Mouse (Mus musculus) myocyte (in vitro differentiated cells): ENCODE results near the gene Defb23. TPM values are rescaled to one million over a fixed set of nuclear protein-coding genes. Genes with fewer than 3 reads are reported as not detected.
A peak's percentile ranks its signal among the peaks of the same experiment; 100 is the strongest.

ENCODE experiments used
- H3K27me3 ChIP-seq: one replicate; pipeline ENCODE4 v1.6.1; 2011; ENCODE audit not compliant: control insufficient read depth, insufficient read depth, insufficient read length
- H3K36me3 ChIP-seq: one replicate; pipeline ENCODE4 v1.6.1; 2011; ENCODE audit not compliant: control insufficient read depth, insufficient read depth
- H3K4me2 ChIP-seq: one replicate; pipeline ENCODE4 v1.6.1; 2011; ENCODE audit warnings: low read depth, control low read depth
- H3K4me3 ChIP-seq: one replicate; pipeline ENCODE4 v1.5.1; 2011; ENCODE audit warnings: mild to moderate bottlenecking, control low read depth, moderate library complexity
- H3K79me2 ChIP-seq: one replicate; pipeline ENCODE4 v1.6.1; 2011; ENCODE audit not compliant: control insufficient read depth, insufficient read depth
- H3ac ChIP-seq: one replicate; pipeline ENCODE4 v1.6.1; 2011; ENCODE audit not compliant: control insufficient read depth, insufficient read length
- CEBPB ChIP-seq: IDR thresholded peaks from 2 replicates; pipeline ENCODE4 v1.6.1; 2011; ENCODE audit warnings: mild to moderate bottlenecking, moderate library complexity; ENCODE audit not compliant: poor library complexity, insufficient read depth, severe bottlenecking
- E2F4 ChIP-seq: IDR thresholded peaks from one replicate; pipeline ENCODE4 v1.6.1; 2011; ENCODE audit warnings: mild to moderate bottlenecking, control low read depth, moderate library complexity; ENCODE audit not compliant: insufficient read depth
- MAX ChIP-seq: IDR thresholded peaks from one replicate; pipeline ENCODE4 v1.6.1; 2011; ENCODE audit warnings: low read depth, mild to moderate bottlenecking, control low read depth
- MYOD1 ChIP-seq, 3 experiments: IDR thresholded peaks; one replicate each; pipeline ENCODE4 v1.6.1; 2011; ENCODE audit warnings: control low read depth in 2 of 3, low read depth in 2 of 3, mild to moderate bottlenecking in 2 of 3, moderate library complexity in 1 of 3; ENCODE audit not compliant: insufficient read length in 2 of 3, control insufficient read depth in 1 of 3
- MYOG ChIP-seq, 3 experiments: IDR thresholded peaks; one replicate each; pipeline ENCODE4 v1.6.1; 2011; ENCODE audit warnings: control low read depth in 2 of 3, low read depth in 2 of 3, mild to moderate bottlenecking in 2 of 3; ENCODE audit not compliant: insufficient read length in 2 of 3, control insufficient read depth in 1 of 3, insufficient read depth in 1 of 3
- POLR2A ChIP-seq: IDR thresholded peaks from one replicate; pipeline ENCODE4 v1.6.1; 2011; ENCODE audit warnings: low read depth, mild to moderate bottlenecking, control low read depth, moderate library complexity; ENCODE audit not compliant: insufficient read length
- POLR2AphosphoS2 ChIP-seq: IDR thresholded peaks from one replicate; pipeline ENCODE4 v1.6.1; 2011; ENCODE audit warnings: low read depth, control low read depth; ENCODE audit not compliant: insufficient read length
- REST ChIP-seq: IDR thresholded peaks from one replicate; pipeline ENCODE4 v1.6.1; 2011; ENCODE audit warnings: mild to moderate bottlenecking, control low read depth, moderate library complexity; ENCODE audit not compliant: insufficient read depth, insufficient read length
- SRF ChIP-seq: IDR thresholded peaks from one replicate; pipeline ENCODE4 v1.6.1; 2011; ENCODE audit warnings: low read depth; ENCODE audit not compliant: control insufficient read depth, insufficient read length
- TCF12 ChIP-seq: IDR thresholded peaks from one replicate; pipeline ENCODE4 v1.6.1; 2011; ENCODE audit warnings: mild to moderate bottlenecking, control low read depth; ENCODE audit not compliant: poor library complexity, insufficient read depth, severe bottlenecking
- TCF3 ChIP-seq: IDR thresholded peaks from one replicate; pipeline ENCODE4 v1.6.1; 2011; ENCODE audit warnings: low read depth, control low read depth; ENCODE audit not compliant: insufficient read length
- USF1 ChIP-seq: IDR thresholded peaks from one replicate; pipeline ENCODE4 v1.6.1; 2011; ENCODE audit warnings: low read depth, mild to moderate bottlenecking, control low read depth, moderate library complexity
- polyA plus RNA-seq: library from polyadenylated mRNA; unstranded; fragments of >200 nt; fragmentation: generic; extraction: Trizol; gene quantifications from one replicate; pipeline ENCODE4 v1.2.1, GENCODE M21; 2012; ENCODE audit warnings: missing spikeins

The Defb23 gene
- polyA plus RNA-seq, 1 experiment: not detected

DNA sequence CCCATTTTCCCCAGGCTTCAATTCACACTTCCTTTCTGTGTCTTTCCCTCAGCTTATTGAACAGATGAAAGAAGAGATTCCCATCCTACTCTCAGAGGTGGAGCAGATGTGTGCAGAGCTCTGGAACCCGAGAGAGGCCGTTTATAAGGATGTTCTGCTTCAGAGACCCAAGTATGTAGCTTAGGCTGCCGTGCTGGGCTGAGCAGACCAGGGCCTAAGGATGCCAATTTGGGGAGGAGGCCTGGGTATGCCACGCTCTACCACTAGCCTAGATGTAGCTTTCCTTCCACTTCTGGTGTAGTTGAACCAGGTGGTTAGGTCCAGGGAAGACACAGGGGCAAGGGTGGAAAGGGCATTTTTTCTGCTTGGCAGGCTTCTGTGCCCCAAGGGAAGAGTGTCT is 22.1 kb downstream of the Defb23 start:
- TF ChIP-seq MYOG (IDR thresholded peaks at IDR 0.05; ENCODE audit: control insufficient read depth in 1 of 3, insufficient read depth in 1 of 3, insufficient read length in 2 of 3, low read depth in 2 of 3) (no peak), E2F4 (no peak), TCF12 (no peak), REST (no peak), POLR2A (no peak), SRF (no peak), CEBPB (no peak), USF1 (no peak), TCF3 (no peak), POLR2AphosphoS2 (no peak), MAX (no peak), MYOD1 (IDR thresholded peaks at IDR 0.05; ENCODE audit: control insufficient read depth in 1 of 3, insufficient read length in 2 of 3, low read depth in 2 of 3) (no peak)
- H3K4me2 ChIP-seq: no peak overlapping the region
- H3K27me3 ChIP-seq: peaks cover 23% of the 10 kb centered on the region
- no peak overlapping the region for H3ac ChIP-seq
- H3K79me2 ChIP-seq: no peaks in the 10 kb centered on the region
- no peaks in the 10 kb centered on the region for H3K36me3 ChIP-seq
- H3K4me3 ChIP-seq: no peak overlapping the region

GRCm38 (mm10) chr2:152439833-152440232 is 24.6 kb downstream of the Defb23 start:
- Histone ChIP-seq H3K4me3 (no peak overlapping the region), H3K4me2 (no peak overlapping the region), H3K27me3 (peaks cover 17% of the 10 kb centered on the region), H3ac (no peak overlapping the region), H3K36me3 (no peaks in the 10 kb centered on the region), H3K79me2 (no peaks in the 10 kb centered on the region)
- no peak for TF ChIP-seq TCF3
- no peak for TF ChIP-seq SRF
- TF ChIP-seq MYOD1 (IDR thresholded peaks at IDR 0.05; ENCODE audit: control insufficient read depth in 1 of 3, insufficient read length in 2 of 3, low read depth in 2 of 3): no peak
- no peak for TF ChIP-seq USF1
- TF ChIP-seq TCF12: no peak
- no peak for TF ChIP-seq MAX
- TF ChIP-seq MYOG (IDR thresholded peaks at IDR 0.05; ENCODE audit: control insufficient read depth in 1 of 3, insufficient read depth in 1 of 3, insufficient read length in 2 of 3, low read depth in 2 of 3): no peak
- TF ChIP-seq E2F4: no peak
- TF ChIP-seq REST: no peak

GRCm38 (mm10) chr2:152438963-152439362 is 25.5 kb downstream of the Defb23 start:
- no peak overlapping the region for H3K4me2 ChIP-seq
- no peak overlapping the region for H3K4me3 ChIP-seq
- peaks cover 14% of the 10 kb centered on the region for H3K27me3 ChIP-seq
- no peaks in the 10 kb centered on the region for H3K36me3 ChIP-seq
- no peak overlapping the region for H3ac ChIP-seq
- TF ChIP-seq TCF3 (no peak), MYOG (IDR thresholded peaks at IDR 0.05; ENCODE audit: control insufficient read depth in 1 of 3, insufficient read depth in 1 of 3, insufficient read length in 2 of 3, low read depth in 2 of 3) (no peak), MAX (no peak), TCF12 (no peak), POLR2A (no peak), MYOD1 (IDR thresholded peaks at IDR 0.05; ENCODE audit: control insufficient read depth in 1 of 3, insufficient read length in 2 of 3, low read depth in 2 of 3) (no peak), SRF (no peak), E2F4 (no peak), USF1 (no peak), POLR2AphosphoS2 (no peak), CEBPB (no peak), REST (no peak)
- no peaks in the 10 kb centered on the region for H3K79me2 ChIP-seq

DNA sequence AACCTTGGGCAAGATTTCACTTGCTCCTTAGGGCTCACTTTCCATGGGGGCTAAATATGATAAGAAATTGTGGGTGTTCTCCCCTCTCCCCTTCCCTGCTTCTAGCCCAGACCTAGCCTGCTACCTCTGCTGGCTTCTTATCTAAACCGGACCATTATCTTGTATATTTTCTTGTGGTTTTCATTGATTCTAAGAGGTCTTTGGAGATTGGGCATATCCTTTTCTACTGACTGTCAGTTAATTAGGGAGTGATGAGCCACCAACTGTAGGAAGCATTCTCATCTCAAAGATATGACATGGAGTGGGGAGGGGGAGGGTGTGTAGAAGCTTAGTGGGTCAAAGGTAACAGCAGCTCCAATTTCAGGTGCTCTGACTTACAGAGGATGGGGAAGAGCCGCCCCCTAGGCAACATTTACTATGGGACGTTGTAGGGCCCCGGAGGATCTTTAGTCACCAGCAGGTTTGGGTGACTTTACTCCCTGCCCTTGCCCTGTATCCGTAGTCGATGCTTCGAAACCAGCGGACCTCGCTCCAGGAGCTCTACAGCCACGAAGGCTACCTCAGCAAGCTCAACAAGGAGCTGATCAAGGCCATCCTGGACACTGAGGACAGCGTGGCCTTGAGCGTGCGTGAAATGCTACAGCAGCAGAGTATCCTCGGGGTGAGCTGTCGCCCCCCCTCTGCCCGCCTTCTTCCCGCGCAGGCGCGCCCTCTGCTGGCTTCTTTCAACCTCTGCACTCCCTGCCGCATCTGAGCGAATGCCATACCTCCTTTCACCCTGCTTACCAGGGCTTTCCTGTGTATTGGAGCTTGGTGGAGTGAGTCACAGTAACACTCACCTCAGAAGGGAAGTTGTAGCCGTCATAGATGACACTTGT is 27.2 kb downstream of the Defb23 start:
- Histone ChIP-seq H3ac (no peak overlapping the region), H3K4me2 (peak overlapping the region; percentile 53), H3K79me2 (no peaks in the 10 kb centered on the region), H3K4me3 (no peak overlapping the region), H3K36me3 (no peaks in the 10 kb centered on the region), H3K27me3 (peaks cover 21% of the 10 kb centered on the region)
- no peak for TF ChIP-seq CEBPB
- TF ChIP-seq POLR2A: no peak
- TF ChIP-seq SRF: no peak
- TF ChIP-seq POLR2AphosphoS2: no peak
- no peak for TF ChIP-seq TCF3
- no peak for TF ChIP-seq MAX
- no peak for TF ChIP-seq MYOD1 (IDR thresholded peaks at IDR 0.05; ENCODE audit: control insufficient read depth in 1 of 3, insufficient read length in 2 of 3, low read depth in 2 of 3)
- no peak for TF ChIP-seq REST
- no peak for TF ChIP-seq E2F4
- TF ChIP-seq USF1: no peak
